Mouse (Mus musculus): ENCODE results near the gene Manbal. TPM values are rescaled to one million over a fixed set of nuclear protein-coding genes. Genes with fewer than 3 reads are reported as not detected.

Manbal gene
- polyA plus RNA-seq, 1 experiment from 2014 or later, result 58.1 TPM

- ATAC-seq (ENCODE audit: low FRiP score), result no peak
- no peaks in the 10 kb centered on the region for H3K27me3 ChIP-seq (ENCODE audit: control insufficient read depth, insufficient read depth, low read length)
- no peak overlapping the region for H3K9ac ChIP-seq
- H3K4me2 ChIP-seq (replicated peaks), result no peak overlapping the region
- peak overlapping the region; percentile 89 for H3K27ac ChIP-seq
- H3K36me3 ChIP-seq (replicated peaks; ENCODE audit: control insufficient read depth, insufficient read depth), result no peaks in the 10 kb centered on the region
- 66% methylated on average over 7 of the region's 7 CpGs for WGBS
- DNase-seq (ENCODE audit: low spot score), result no peak
- no peaks in the 10 kb centered on the region for H3K9me3 ChIP-seq (ENCODE audit: control insufficient read depth, low read length)
- H3K4me3 ChIP-seq (replicated peaks; ENCODE audit: low read length), result no peak overlapping the region
- H3K4me1 ChIP-seq (replicated peaks; ENCODE audit: control insufficient read depth, insufficient read depth, low read length), result peaks cover 27% of the 10 kb centered on the region
These were observed 27.9 kb upstream of the Manbal start for GRCm38 (mm10) chr2:157339532-157339931.

- WGBS, result 7% methylated on average over 7 of the region's 7 CpGs
- peak; percentile 77 for ATAC-seq (ENCODE audit: low FRiP score)
- H3K9me3 ChIP-seq (ENCODE audit: control insufficient read depth, low read length), result no peaks in the 10 kb centered on the region
- peaks cover 27% of the 10 kb centered on the region for H3K4me1 ChIP-seq (replicated peaks; ENCODE audit: control insufficient read depth, insufficient read depth, low read length)
- peak; percentile 66 for DNase-seq (ENCODE audit: low spot score)
- H3K27ac ChIP-seq, result peak overlapping the region; percentile 89
- H3K4me3 ChIP-seq (replicated peaks; ENCODE audit: low read length), result no peak overlapping the region
- no peaks in the 10 kb centered on the region for H3K36me3 ChIP-seq (replicated peaks; ENCODE audit: control insufficient read depth, insufficient read depth)
- H3K9ac ChIP-seq, result no peak overlapping the region
- no peaks in the 10 kb centered on the region for H3K27me3 ChIP-seq (ENCODE audit: control insufficient read depth, insufficient read depth, low read length)
- H3K4me2 ChIP-seq (replicated peaks), result no peak overlapping the region
These were observed 27.1 kb upstream of the Manbal start for GRCm38 (mm10) chr2:157340221-157340741.

GRCm38 (mm10) chr2:157341554-157342270 lies 25.7 kb upstream of the Manbal start:
- WGBS, result 37% methylated on average over 11 of the region's 11 CpGs
- Histone ChIP-seq H3K4me1 (replicated peaks; ENCODE audit: control insufficient read depth, insufficient read depth, low read length) (peaks cover 27% of the 10 kb centered on the region), H3K9ac (peak overlapping the region; percentile 46), H3K27me3 (ENCODE audit: control insufficient read depth, insufficient read depth, low read length) (no peaks in the 10 kb centered on the region), H3K4me2 (replicated peaks) (no peak overlapping the region), H3K4me3 (replicated peaks; ENCODE audit: low read length) (no peak overlapping the region), H3K36me3 (replicated peaks; ENCODE audit: control insufficient read depth, insufficient read depth) (no peaks in the 10 kb centered on the region), H3K27ac (peak overlapping the region; percentile 89), H3K9me3 (ENCODE audit: control insufficient read depth, low read length) (no peaks in the 10 kb centered on the region)
- peak; percentile 43 for ATAC-seq (ENCODE audit: low FRiP score)
- peak; percentile 95 for DNase-seq (ENCODE audit: low spot score)

- H3K9ac ChIP-seq, result peak overlapping the region; percentile 1; the same call in 1 of the 2 replicates
- WGBS, result 25% methylated on average over 5 of the region's 5 CpGs
- peaks cover 31% of the 10 kb centered on the region for H3K4me1 ChIP-seq (replicated peaks; ENCODE audit: control insufficient read depth, insufficient read depth, low read length)
- no peaks in the 10 kb centered on the region for H3K9me3 ChIP-seq (ENCODE audit: control insufficient read depth, low read length)
- no peaks in the 10 kb centered on the region for H3K27me3 ChIP-seq (ENCODE audit: control insufficient read depth, insufficient read depth, low read length)
- no peaks in the 10 kb centered on the region for H3K36me3 ChIP-seq (replicated peaks; ENCODE audit: control insufficient read depth, insufficient read depth)
- DNase-seq (ENCODE audit: low spot score), result no peak
- no peak overlapping the region for H3K4me3 ChIP-seq (replicated peaks; ENCODE audit: low read length)
- ATAC-seq (ENCODE audit: low FRiP score), result no peak
- peak overlapping the region; percentile 89 for H3K27ac ChIP-seq
- H3K4me2 ChIP-seq (replicated peaks), result no peak overlapping the region
These were observed 25.0 kb upstream of the Manbal start for GRCm38 (mm10) chr2:157342328-157342926.

- H3K36me3 ChIP-seq (replicated peaks; ENCODE audit: control insufficient read depth, insufficient read depth), result no peaks in the 10 kb centered on the region
- no peak overlapping the region for H3K4me3 ChIP-seq (replicated peaks; ENCODE audit: low read length)
- no peak for ATAC-seq (ENCODE audit: low FRiP score)
- H3K9me3 ChIP-seq (ENCODE audit: control insufficient read depth, low read length), result no peaks in the 10 kb centered on the region
- no peaks in the 10 kb centered on the region for H3K27me3 ChIP-seq (ENCODE audit: control insufficient read depth, insufficient read depth, low read length)
- H3K4me2 ChIP-seq (replicated peaks), result no peak overlapping the region
- peak overlapping the region; percentile 89 for H3K27ac ChIP-seq
- peaks cover 39% of the 10 kb centered on the region for H3K4me1 ChIP-seq (replicated peaks; ENCODE audit: control insufficient read depth, insufficient read depth, low read length)
- H3K9ac ChIP-seq, result no peak overlapping the region
- DNase-seq (ENCODE audit: low spot score), result no peak
- 59% methylated on average over 6 of the region's 6 CpGs for WGBS
These were observed 24.1 kb upstream of the Manbal start for GRCm38 (mm10) chr2:157343337-157343736.

GRCm38 (mm10) chr2:157347361-157348159 lies 19.8 kb upstream of the Manbal start, which contains the start of gene Ghrh:
Gene Ghrh (minus strand): TSS chr2:157347506.
- peak within 1 kb of the TSS; percentile 31 for H3K9ac ChIP-seq
- 29% methylated on average over 26 of the region's 26 CpGs for WGBS
- DNase-seq (ENCODE audit: low spot score), result peak; percentile 72
- no peaks in the 10 kb centered on the region for H3K36me3 ChIP-seq (replicated peaks; ENCODE audit: control insufficient read depth, insufficient read depth)
- no peaks in the 10 kb centered on the region for H3K27me3 ChIP-seq (ENCODE audit: control insufficient read depth, insufficient read depth, low read length)
- H3K27ac ChIP-seq, result peak within 1 kb of the TSS; percentile 96
- peak within 1 kb of the TSS; percentile 17 for H3K4me2 ChIP-seq (replicated peaks)
- peak; percentile 75 for ATAC-seq (ENCODE audit: low FRiP score)
- peaks cover 35% of the 10 kb centered on the region for H3K4me1 ChIP-seq (replicated peaks; ENCODE audit: control insufficient read depth, insufficient read depth, low read length)
- no peaks in the 10 kb centered on the region for H3K9me3 ChIP-seq (ENCODE audit: control insufficient read depth, low read length)
- H3K4me3 ChIP-seq (replicated peaks; ENCODE audit: low read length), result no peak within 1 kb of the TSS

- H3K36me3 ChIP-seq (replicated peaks; ENCODE audit: control insufficient read depth, insufficient read depth), result no peaks in the 10 kb centered on the region
- H3K4me3 ChIP-seq (replicated peaks; ENCODE audit: low read length), result no peak overlapping the region
- ATAC-seq (ENCODE audit: low FRiP score) (peak; percentile 63), DNase-seq (ENCODE audit: low spot score) (peak; percentile 68)
- no peaks in the 10 kb centered on the region for H3K9me3 ChIP-seq (ENCODE audit: control insufficient read depth, low read length)
- peaks cover 27% of the 10 kb centered on the region for H3K4me1 ChIP-seq (replicated peaks; ENCODE audit: control insufficient read depth, insufficient read depth, low read length)
- no peaks in the 10 kb centered on the region for H3K27me3 ChIP-seq (ENCODE audit: control insufficient read depth, insufficient read depth, low read length)
- WGBS, result 23% methylated on average over 12 of the region's 12 CpGs
- peak overlapping the region; percentile 42 for H3K4me2 ChIP-seq (replicated peaks)
- H3K27ac ChIP-seq, result peak overlapping the region; percentile 96
- H3K9ac ChIP-seq, result peak overlapping the region; percentile 52
These were observed 18.1 kb upstream of the Manbal start for GRCm38 (mm10) chr2:157349121-157349778.

- no peaks in the 10 kb centered on the region for H3K27me3 ChIP-seq (ENCODE audit: control insufficient read depth, insufficient read depth, low read length)
- no peak overlapping the region for H3K4me3 ChIP-seq (replicated peaks; ENCODE audit: low read length)
- ATAC-seq (ENCODE audit: low FRiP score) (no peak), DNase-seq (ENCODE audit: low spot score) (no peak)
- no peaks in the 10 kb centered on the region for H3K36me3 ChIP-seq (replicated peaks; ENCODE audit: control insufficient read depth, insufficient read depth)
- H3K9me3 ChIP-seq (ENCODE audit: control insufficient read depth, low read length), result no peaks in the 10 kb centered on the region
- H3K27ac ChIP-seq, result no peak overlapping the region
- H3K4me2 ChIP-seq (replicated peaks), result no peak overlapping the region
- no peak overlapping the region for H3K9ac ChIP-seq
- H3K4me1 ChIP-seq (replicated peaks; ENCODE audit: control insufficient read depth, insufficient read depth, low read length), result peaks cover 16% of the 10 kb centered on the region
- WGBS, result 78% methylated on average over 4 of the region's 4 CpGs
These were observed 14.2 kb upstream of the Manbal start for GRCm38 (mm10) chr2:157353183-157353582.

Measured in hindbrain, embryonic 14.5 days (tissue).